Mouse (Mus musculus): ENCODE results near the gene Ppp1ca. TPM values are rescaled to one million over a fixed set of nuclear protein-coding genes. Genes with fewer than 3 reads are reported as not detected.

Ppp1ca gene
- polyA plus RNA-seq, 1 experiment from 2014 or later = 642 TPM

GRCm38 (mm10) chr19:4148819-4149218, 43.0 kb upstream of the Ppp1ca start:
- H3K27ac ChIP-seq (replicated peaks) = peak overlapping the region; percentile 76
- peak overlapping the region; percentile 91 for H3K9ac ChIP-seq
- 3% methylated on average over 8 of the region's 8 CpGs for WGBS
- peaks cover 5% of the 10 kb centered on the region; the same call in 1 of the 2 replicates for H3K9me3 ChIP-seq
- peak overlapping the region; percentile 84 for H3K4me3 ChIP-seq
- peak overlapping the region; percentile 88 for H3K4me2 ChIP-seq
- H3K4me1 ChIP-seq = peaks cover 42% of the 10 kb centered on the region
- peaks cover 40% of the 10 kb centered on the region for H3K36me3 ChIP-seq
- ATAC-seq (ENCODE audit: extremely low read depth, insufficient number of reproducible peaks, low FRiP score, low TSS enrichment) = no peak
- H3K27me3 ChIP-seq (replicated peaks) = no peaks in the 10 kb centered on the region

GRCm38 (mm10) chr19:4149283-4149682, 42.6 kb upstream of the Ppp1ca start:
- Histone ChIP-seq H3K4me1 (peaks cover 42% of the 10 kb centered on the region), H3K27ac (replicated peaks) (no peak overlapping the region; the same call in 1 of the 2 replicates), H3K4me3 (peak overlapping the region; percentile 84), H3K9me3 (peaks cover 5% of the 10 kb centered on the region; the same call in 1 of the 2 replicates), H3K9ac (peak overlapping the region; percentile 91), H3K27me3 (replicated peaks) (no peaks in the 10 kb centered on the region), H3K36me3 (peaks cover 44% of the 10 kb centered on the region), H3K4me2 (peak overlapping the region; percentile 88)
- 81% methylated on average over 11 of the region's 11 CpGs for WGBS
- no peak for ATAC-seq (ENCODE audit: extremely low read depth, insufficient number of reproducible peaks, low FRiP score, low TSS enrichment)

- WGBS = 90% methylated on average over 17 of the region's 17 CpGs
- Histone ChIP-seq H3K4me3 (peak overlapping the region; percentile 84; the same call in 1 of the 2 replicates), H3K9me3 (peaks cover 5% of the 10 kb centered on the region; the same call in 1 of the 2 replicates), H3K4me1 (peaks cover 42% of the 10 kb centered on the region), H3K27ac (replicated peaks) (no peak overlapping the region), H3K9ac (peak overlapping the region; percentile 91), H3K27me3 (replicated peaks) (no peaks in the 10 kb centered on the region), H3K4me2 (peak overlapping the region; percentile 88), H3K36me3 (peaks cover 44% of the 10 kb centered on the region)
- ATAC-seq (ENCODE audit: extremely low read depth, insufficient number of reproducible peaks, low FRiP score, low TSS enrichment) = no peak
These were observed 42.0 kb upstream of the Ppp1ca start for GRCm38 (mm10) chr19:4149764-4150461.

- ATAC-seq (ENCODE audit: extremely low read depth, insufficient number of reproducible peaks, low FRiP score, low TSS enrichment) = no peak
- WGBS = 85% methylated on average over 22 of the region's 22 CpGs
- H3K4me3 ChIP-seq = no peak overlapping the region
- H3K36me3 ChIP-seq = peaks cover 46% of the 10 kb centered on the region
- peak overlapping the region; percentile 59 for H3K9ac ChIP-seq
- peaks cover 42% of the 10 kb centered on the region for H3K4me1 ChIP-seq
- H3K4me2 ChIP-seq = no peak overlapping the region
- no peak overlapping the region for H3K27ac ChIP-seq (replicated peaks)
- H3K27me3 ChIP-seq (replicated peaks) = no peaks in the 10 kb centered on the region
- peaks cover 2% of the 10 kb centered on the region; the same call in 1 of the 2 replicates for H3K9me3 ChIP-seq
These were observed 41.0 kb upstream of the Ppp1ca start for GRCm38 (mm10) chr19:4150567-4151487.

- peaks cover 53% of the 10 kb centered on the region for H3K36me3 ChIP-seq
- H3K9me3 ChIP-seq = no peaks in the 10 kb centered on the region
- 78% methylated on average over 5 of the region's 5 CpGs for WGBS
- peaks cover 42% of the 10 kb centered on the region for H3K4me1 ChIP-seq
- 0 out of 2 replicates have a peak overlapping the region, but pooled peaks have one; percentile 59 for H3K9ac ChIP-seq
- no peak overlapping the region for H3K27ac ChIP-seq (replicated peaks)
- H3K4me2 ChIP-seq = no peak overlapping the region
- no peak overlapping the region for H3K4me3 ChIP-seq
- H3K27me3 ChIP-seq (replicated peaks) = no peaks in the 10 kb centered on the region
- no peak for ATAC-seq (ENCODE audit: extremely low read depth, insufficient number of reproducible peaks, low FRiP score, low TSS enrichment)
These were observed 40.4 kb upstream of the Ppp1ca start for GRCm38 (mm10) chr19:4151488-4151860.

- no peak overlapping the region for H3K4me2 ChIP-seq
- H3K27ac ChIP-seq (replicated peaks) = no peak overlapping the region
- H3K9ac ChIP-seq = no peak overlapping the region
- H3K9me3 ChIP-seq = no peaks in the 10 kb centered on the region
- H3K36me3 ChIP-seq = peaks cover 57% of the 10 kb centered on the region
- 81% methylated on average over 5 of the region's 5 CpGs for WGBS
- H3K27me3 ChIP-seq (replicated peaks) = no peaks in the 10 kb centered on the region
- H3K4me3 ChIP-seq = no peak overlapping the region
- ATAC-seq (ENCODE audit: extremely low read depth, insufficient number of reproducible peaks, low FRiP score, low TSS enrichment) = no peak
- peaks cover 42% of the 10 kb centered on the region for H3K4me1 ChIP-seq
These were observed 40.0 kb upstream of the Ppp1ca start for GRCm38 (mm10) chr19:4151898-4152297.

GRCm38 (mm10) chr19:4152445-4153231, 39.2 kb upstream of the Ppp1ca start:
- H3K27ac ChIP-seq (replicated peaks) = no peak overlapping the region; the same call in 1 of the 2 replicates
- ATAC-seq (ENCODE audit: extremely low read depth, insufficient number of reproducible peaks, low FRiP score, low TSS enrichment) = no peak
- WGBS = 84% methylated on average over 8 of the region's 8 CpGs

GRCm38 (mm10) chr19:4153232-4153654, 38.6 kb upstream of the Ppp1ca start, which contains the start of gene Ptprcap:
Ptprcap (plus strand) TSS chr19:4153604.
- H3K27ac ChIP-seq (replicated peaks) = no peak within 1 kb of the TSS; the same call in 1 of the 2 replicates
- no peaks in the 10 kb centered on the region for H3K9me3 ChIP-seq
- peaks cover 35% of the 10 kb centered on the region for H3K4me1 ChIP-seq
- H3K4me3 ChIP-seq = no peak within 1 kb of the TSS
- no peaks in the 10 kb centered on the region for H3K27me3 ChIP-seq (replicated peaks)
- 63% methylated on average over 11 of the region's 11 CpGs for WGBS
- H3K36me3 ChIP-seq = peaks cover 71% of the 10 kb centered on the region
- ATAC-seq (ENCODE audit: extremely low read depth, insufficient number of reproducible peaks, low FRiP score, low TSS enrichment) = no peak
- H3K4me2 ChIP-seq = no peak within 1 kb of the TSS
- H3K9ac ChIP-seq = 0 out of 2 replicates have a peak within 1 kb of the TSS, but pooled peaks have one; percentile 16

More at GRCm38 (mm10) chr19:4152445-4153231, 39.2 kb upstream of the Ppp1ca start:
- Histone ChIP-seq H3K4me1 (peaks cover 41% of the 10 kb centered on the region), H3K36me3 (peaks cover 65% of the 10 kb centered on the region), H3K9me3 (no peaks in the 10 kb centered on the region), H3K4me3 (no peak overlapping the region), H3K4me2 (no peak overlapping the region), H3K9ac (0 out of 2 replicates have a peak overlapping the region, but pooled peaks have one; percentile 16), H3K27me3 (replicated peaks) (no peaks in the 10 kb centered on the region)

GRCm38 (mm10) chr19:4154437-4155222, 37.2 kb upstream of the Ppp1ca start:
- H3K36me3 ChIP-seq = peaks cover 84% of the 10 kb centered on the region
- 70% methylated on average over 13 of the region's 13 CpGs for WGBS
- H3K4me3 ChIP-seq = no peak overlapping the region
- peaks cover 27% of the 10 kb centered on the region for H3K4me1 ChIP-seq
- no peak overlapping the region for H3K27ac ChIP-seq (replicated peaks)
- H3K9me3 ChIP-seq = no peaks in the 10 kb centered on the region
- ATAC-seq (ENCODE audit: extremely low read depth, insufficient number of reproducible peaks, low FRiP score, low TSS enrichment) = no peak
- H3K9ac ChIP-seq = no peak overlapping the region
- H3K4me2 ChIP-seq = no peak overlapping the region
- H3K27me3 ChIP-seq (replicated peaks) = no peaks in the 10 kb centered on the region

All from heart, embryonic 13.5 days (tissue).